ENCODE assay signal across 23 mouse cellular contexts in the genomic region with DNA sequence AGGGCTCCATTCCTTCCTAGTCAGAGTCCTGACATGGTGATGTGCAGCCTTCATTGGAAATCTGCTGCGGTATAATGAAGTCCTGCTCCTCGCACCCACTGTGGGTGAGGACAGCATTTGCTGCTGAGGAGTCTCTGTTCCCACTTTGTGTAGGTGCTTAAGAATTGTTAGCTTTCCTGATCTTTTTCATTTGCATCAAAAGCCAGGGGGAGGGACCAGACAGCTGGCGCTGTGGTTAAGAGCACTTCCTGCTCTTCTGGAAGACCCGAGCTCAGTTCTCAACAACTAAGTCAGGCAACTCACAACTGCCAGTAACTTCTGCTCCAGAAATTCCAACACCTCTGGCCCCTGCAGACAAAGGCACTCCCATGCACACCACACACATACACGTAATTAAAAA. TPM values are rescaled to one million over a fixed set of nuclear protein-coding genes. Genes with fewer than 3 reads are reported as not detected.
DNase-seq lines count a peak whose midpoint lies in the region; ATAC-seq lines count a peak whose summit lies in the region.
"Had no signal": no experiment of that assay in that cellular context is flagged by ENCODE, and none has a peak within 500 bp of the region (broad histone marks: within the 10 kb centered on the region; RNA-seq: fewer than 3 reads in every experiment).

No protein-coding gene starts in this region.

- no peak for ATAC-seq in CD4-positive, CD25-positive, alpha-beta regulatory T cell, adult 4 months
- ATAC-seq: forebrain, postnatal 0 days; inflammation-experienced regulatory T-cells, adult 6 months; midbrain, embryonic 15.5 days had no signal

- DNase-seq in CD4-positive, CD25-positive, alpha-beta regulatory T cell, adult 2 months (ENCODE audit: low read depth, low spot score) = peak; percentile 40
- peak; percentile 39 for DNase-seq in ES-CJ7 (ENCODE audit: low read depth, low spot score)
- DNase-seq in splenic B cell, adult 2 months (ENCODE audit: low read depth, low spot score) = peak; percentile 32
- peak; percentile 74 for DNase-seq in thymus, postnatal 25 days
- DNase-seq in gastrocnemius, postnatal 4 days (ENCODE audit: low spot score in 2 of 2) = no peak
- no peak for DNase-seq in lung, adult 18-20 months
- no peak for DNase-seq in kidney, postnatal 25 days
- DNase-seq: cerebellum, adult 11-12 months; cerebellum, postnatal 10 days; forebrain, postnatal 0 days; gastrocnemius, postnatal 36 days; heart, postnatal 36 days; kidney, adult 9 months; kidney, postnatal 14 days; liver, embryonic 13.5 days; lung, postnatal 36 days had no signal

- H3K36me3 ChIP-seq in splenic B cell, adult 2 months (ENCODE audit: control insufficient read depth, insufficient read depth, low read length, poor library complexity, severe bottlenecking) = no peaks in the 10 kb centered on the region
- H3K36me3 ChIP-seq: heart, embryonic 15.5 days; hindbrain, embryonic 13.5 days; limb, embryonic 13.5 days; liver, embryonic 13.5 days; lung, embryonic 15.5 days; midbrain, embryonic 15.5 days had no signal

- no peaks in the 10 kb centered on the region for H3K27me3 ChIP-seq in splenic B cell, adult 2 months (ENCODE audit: control insufficient read depth, insufficient read depth, low read length, poor library complexity, severe bottlenecking)
- H3K27me3 ChIP-seq: heart, embryonic 15.5 days; hindbrain, embryonic 13.5 days; limb, embryonic 13.5 days; liver, embryonic 13.5 days; midbrain, embryonic 15.5 days had no signal

RNA-seq across cellular contexts. Expression of gene Rnft1, which starts 43.7 kb away (rescaled TPM):
- 10 to 100 TPM; 46.0 to 49.9 TPM for polyA plus RNA-seq in CD4-positive, CD25-positive, alpha-beta regulatory T cell, adult 4 months (2017; shearing (Covaris generic))
- total RNA-seq in gastrocnemius, postnatal 4 days (2021) = 10 to 100 TPM; 38.1 to 40.2 TPM

Comparison
In these comparisons a context has a peak if more than half of its experiments do, and no peak if none do; other contexts are left out.
1. DNase-seq: peak in CD4-positive, CD25-positive, alpha-beta regulatory T cell, adult 2 months (single experiment), ES-CJ7 (single experiment), splenic B cell, adult 2 months (single experiment) and thymus, postnatal 25 days (single experiment); none in gastrocnemius, postnatal 4 days (0 of 2), lung, adult 18-20 months (0 of 2) and kidney, postnatal 25 days (0 of 2).